Mouse (Mus musculus): ENCODE results near the gene Shf. TPM values are rescaled to one million over a fixed set of nuclear protein-coding genes. Genes with fewer than 3 reads are reported as not detected.
"Not testable (repeated sequence)": the region's sequence is repeated elsewhere in the genome, so short reads cannot be mapped to it uniquely, and the experiment has no call there.

Gene Shf
- 10 to 100 TPM; 54.9 to 56.9 TPM for total RNA-seq (2021)

- peak; percentile 95 for DNase-seq
- intact Hi-C loops (cut with DNase I): no loop called here
Observed at GRCm38 (mm10) chr2:122368995-122369739, at the start of gene Shf. Gene Shf, minus strand, starts transcription at chr2:122369162.

GRCm38 (mm10) chr2:122408928-122409327 lies 40.0 kb upstream of the Shf start:
- intact Hi-C loops (cut with DNase I): no loop called here
- DNase-seq: no peak

- intact Hi-C loops (cut with DNase I): no loop called here
- no peak for DNase-seq
Observed at GRCm38 (mm10) chr2:122407607-122408006, 38.6 kb upstream of the Shf start.

GRCm38 (mm10) chr2:122396150-122396549 lies 27.2 kb upstream of the Shf start:
- intact Hi-C loops (cut with DNase I): loop anchor here (5.0 kb wide), 1 partner anchor 81 kb away; no protein-coding TSS in a partner anchor
- DNase-seq: no peak

GRCm38 (mm10) chr2:122387135-122387534 lies 18.2 kb upstream of the Shf start:
- intact Hi-C loops (cut with DNase I): loop anchor here (10.0 kb wide), 1 partner anchor 238 kb away; no protein-coding TSS in a partner anchor
- DNase-seq: not testable (repeated sequence)

- no peak for DNase-seq
- intact Hi-C loops (cut with DNase I): loop anchor here (10.0 kb wide), 1 partner anchor 240 kb away; no protein-coding TSS in a partner anchor
Observed at GRCm38 (mm10) chr2:122385095-122385494, 16.1 kb upstream of the Shf start.

GRCm38 (mm10) chr2:122382121-122382520 lies 13.2 kb upstream of the Shf start:
- intact Hi-C loops (cut with DNase I): loop anchor here (10.0 kb wide), 1 partner anchor 243 kb away; no protein-coding TSS in a partner anchor
- DNase-seq: no peak

- no peak for DNase-seq
- intact Hi-C loops (cut with DNase I): loop anchor here (2.0 to 10.0 kb wide), 2 partner anchors 177 to 243 kb away; no protein-coding TSS in a partner anchor
Observed at GRCm38 (mm10) chr2:122381329-122382103, 12.6 kb upstream of the Shf start.

- intact Hi-C loops (cut with DNase I): loop anchor here (2.0 to 10.0 kb wide), 2 partner anchors 178 to 244 kb away; no protein-coding TSS in a partner anchor
- DNase-seq: peak; percentile 63
Observed at GRCm38 (mm10) chr2:122380768-122381311, 11.9 kb upstream of the Shf start.

GRCm38 (mm10) chr2:122379292-122379650 lies 10.3 kb upstream of the Shf start:
- DNase-seq: no peak
- intact Hi-C loops (cut with DNase I): no loop called here

- no peak for DNase-seq
- intact Hi-C loops (cut with DNase I): no loop called here
Observed at GRCm38 (mm10) chr2:122378421-122379291, 9.7 kb upstream of the Shf start.

GRCm38 (mm10) chr2:122377751-122378246 lies 8.8 kb upstream of the Shf start:
- DNase-seq: peak; percentile 68
- intact Hi-C loops (cut with DNase I): no loop called here

GRCm38 (mm10) chr2:122377215-122377674 lies 8.3 kb upstream of the Shf start:
- intact Hi-C loops (cut with DNase I): no loop called here
- DNase-seq: peak; percentile 96

- intact Hi-C loops (cut with DNase I): no loop called here
Observed at GRCm38 (mm10) chr2:122376041-122376561, 7.1 kb upstream of the Shf start.

GRCm38 (mm10) chr2:122375391-122375991 lies 6.5 kb upstream of the Shf start:
- intact Hi-C loops (cut with DNase I): loop anchor here (2.0 kb wide), 1 partner anchor 181 kb away; no protein-coding TSS in a partner anchor
- DNase-seq: peak; percentile 96

More at GRCm38 (mm10) chr2:122376041-122376561, 7.1 kb upstream of the Shf start:
- no peak for DNase-seq

- intact Hi-C loops (cut with DNase I): loop anchor here (2.0 kb wide), 1 partner anchor 180 kb away; no protein-coding TSS in a partner anchor
- DNase-seq: no peak
Observed at GRCm38 (mm10) chr2:122374666-122375331, 5.8 kb upstream of the Shf start.

GRCm38 (mm10) chr2:122374012-122374411 lies 5.0 kb upstream of the Shf start:
- intact Hi-C loops (cut with DNase I): loop anchor here (2.0 kb wide), 1 partner anchor 179 kb away; no protein-coding TSS in a partner anchor
- DNase-seq: no peak

GRCm38 (mm10) chr2:122372541-122372940 lies 3.6 kb upstream of the Shf start:
- intact Hi-C loops (cut with DNase I): no loop called here
- DNase-seq: no peak

Data from left cerebral cortex, postnatal 4 days (tissue).